Mouse (Mus musculus): Measurements from ENCODE around the gene Olfr524.

Olfr524 gene

DNA sequence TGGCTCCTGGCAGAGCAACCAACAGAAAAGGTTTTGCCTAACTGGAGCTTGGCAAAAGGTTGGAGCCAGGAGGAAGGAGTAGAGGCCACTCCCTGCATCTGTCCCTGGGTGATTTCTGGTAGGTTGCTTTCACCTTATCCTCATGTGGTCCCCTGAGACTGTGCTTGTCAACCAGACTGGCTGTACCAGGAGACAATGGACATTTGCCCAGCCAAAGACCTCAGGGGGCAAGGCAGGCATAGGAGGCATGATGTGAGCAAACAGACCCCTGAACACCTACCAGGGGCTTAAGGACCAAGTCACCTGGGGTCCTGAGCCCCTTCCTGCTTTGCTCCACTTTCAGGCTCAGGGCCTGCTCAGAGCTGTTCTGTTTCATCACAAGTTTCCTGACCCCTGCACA, at the start of gene Olfr524:
TSS of gene Olfr524 (minus strand) at position 101 of the 400 bp plus-strand sequence.
- no peak for DNase-seq (ENCODE audit: low spot score in 2 of 2)

DNA sequence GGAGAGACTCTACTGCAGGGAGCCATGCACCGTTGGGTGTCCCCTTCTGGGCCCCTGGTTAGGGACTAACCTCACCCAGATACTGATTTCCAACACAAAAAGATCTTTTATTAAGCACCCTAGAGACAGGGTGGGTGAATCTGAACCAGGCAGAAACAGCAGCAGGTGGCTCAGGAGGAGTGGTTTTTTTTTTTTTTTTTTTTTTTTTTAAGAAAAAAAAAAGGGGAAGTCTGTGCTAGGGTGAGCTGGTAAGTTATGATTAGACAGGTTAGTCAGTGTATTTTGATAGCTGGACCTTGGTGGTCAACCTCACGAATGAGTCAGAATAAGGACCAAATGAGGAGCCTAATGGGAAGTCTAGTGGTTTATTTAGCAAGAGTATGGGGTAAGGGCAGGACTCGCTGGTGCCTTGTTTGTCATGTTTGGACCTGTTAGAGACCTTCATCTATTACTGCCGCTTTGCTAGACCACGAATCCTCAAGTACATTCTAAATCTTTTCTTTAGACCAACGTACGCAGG, 48.1 kb upstream of the Olfr524 start:
- no peak for DNase-seq (ENCODE audit: low spot score in 2 of 2)

DNA sequence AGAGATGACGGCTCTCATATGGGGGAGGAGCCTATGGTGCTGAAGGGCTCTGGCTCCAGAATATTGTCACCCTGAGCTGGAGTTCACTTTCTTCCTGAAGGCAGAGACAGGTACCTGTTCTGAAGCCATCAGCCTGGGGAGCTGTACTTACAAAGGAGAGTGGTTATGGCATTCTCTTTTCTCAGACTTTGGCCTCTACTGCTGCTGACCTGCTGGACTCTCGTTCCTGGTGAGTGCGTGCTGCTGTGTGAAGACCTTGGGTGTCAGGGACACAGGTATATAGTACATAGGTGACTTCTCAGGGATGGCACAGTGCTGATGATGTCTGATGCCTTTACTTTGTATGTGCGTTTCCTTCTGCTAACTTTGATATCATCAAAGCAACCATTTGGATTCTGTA, 41.5 kb upstream of the Olfr524 start, which contains the start of gene 5830411N06Rik:
TSS of gene 5830411N06Rik (plus strand) at position 69 of the 400 bp plus-strand sequence.
- DNase-seq (ENCODE audit: low spot score in 2 of 2): no peak

DNA sequence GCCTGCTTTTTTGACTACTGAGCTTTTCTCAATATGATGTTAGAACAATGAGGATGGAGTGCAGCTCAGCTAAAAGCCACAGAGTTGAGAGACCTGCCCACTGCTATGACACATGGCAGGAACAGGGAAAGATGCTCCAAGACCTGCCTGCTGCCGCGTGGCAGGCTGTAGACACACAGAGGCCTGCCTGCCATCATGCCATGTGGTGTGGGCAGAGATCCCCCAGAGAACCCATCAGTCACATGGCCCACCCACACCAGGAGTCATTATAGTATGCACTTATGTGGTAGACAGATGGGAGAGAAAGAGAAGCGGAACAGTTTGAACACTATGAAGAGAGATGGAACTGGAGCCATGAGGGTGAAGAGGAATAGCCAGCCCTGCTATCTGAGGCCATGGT, 27.9 kb upstream of the Olfr524 start:
- no peak for DNase-seq (ENCODE audit: low spot score in 2 of 2)

DNA sequence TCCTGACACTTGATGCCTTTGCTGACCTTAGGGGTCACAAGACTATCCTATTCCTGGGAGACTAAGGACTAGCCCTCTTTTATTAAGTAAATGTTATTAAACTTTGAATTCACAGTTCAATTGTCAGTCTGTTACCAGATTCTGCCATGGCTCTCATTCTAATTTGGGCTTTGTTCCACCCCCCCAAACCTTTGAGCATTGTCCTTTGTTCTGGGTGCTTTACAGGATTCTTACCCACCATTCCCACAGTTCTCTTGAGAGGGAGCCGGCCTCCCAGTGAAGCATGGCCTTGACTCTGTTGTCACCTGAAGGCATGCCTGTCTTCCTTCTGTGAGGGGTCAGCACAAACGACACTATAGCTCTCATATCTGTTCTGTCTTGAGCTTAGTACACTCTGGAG, 25.3 kb upstream of the Olfr524 start:
- DNase-seq (ENCODE audit: low spot score in 2 of 2): no peak

DNA sequence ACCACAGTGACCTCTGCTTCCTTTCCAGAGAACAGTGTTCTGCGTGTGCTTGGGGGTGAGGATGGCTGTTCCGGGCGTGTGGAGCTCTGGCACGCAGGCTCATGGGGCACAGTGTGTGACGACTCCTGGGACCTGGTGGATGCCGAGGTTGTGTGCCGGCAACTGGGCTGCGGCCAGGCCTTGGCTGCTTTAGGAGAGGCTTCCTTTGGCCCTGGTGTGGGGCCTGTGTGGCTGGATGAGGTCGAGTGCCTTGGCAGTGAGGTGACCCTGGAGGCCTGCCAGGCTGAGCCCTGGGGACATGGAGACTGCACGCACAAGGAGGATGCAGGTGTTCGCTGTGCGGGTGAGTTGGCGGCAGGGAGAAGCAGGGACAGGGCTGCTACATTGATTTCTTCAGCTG, 22.7 kb upstream of the Olfr524 start:
- DNase-seq (ENCODE audit: low spot score in 2 of 2): no peak

DNA sequence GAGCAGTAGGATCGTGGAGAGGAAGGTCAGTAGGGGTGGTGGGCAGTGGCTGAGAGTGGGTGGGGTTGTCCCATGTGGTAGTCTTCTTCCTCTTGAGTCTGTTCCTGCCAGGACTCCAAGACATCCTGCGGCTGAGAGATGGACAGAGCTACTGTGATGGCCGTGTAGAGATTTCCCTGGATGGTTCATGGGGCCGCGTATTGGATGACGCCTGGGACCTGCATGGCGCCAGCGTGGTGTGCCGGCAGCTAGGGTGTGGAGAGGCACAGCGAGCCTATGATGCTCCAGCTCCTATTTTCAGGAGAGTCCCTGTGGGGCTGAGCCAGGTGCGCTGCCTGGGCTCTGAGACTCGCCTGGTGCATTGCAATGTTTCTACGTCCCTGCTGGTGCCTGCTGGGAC, 18.4 kb upstream of the Olfr524 start:
- DNase-seq (ENCODE audit: low spot score in 2 of 2): no peak

DNA sequence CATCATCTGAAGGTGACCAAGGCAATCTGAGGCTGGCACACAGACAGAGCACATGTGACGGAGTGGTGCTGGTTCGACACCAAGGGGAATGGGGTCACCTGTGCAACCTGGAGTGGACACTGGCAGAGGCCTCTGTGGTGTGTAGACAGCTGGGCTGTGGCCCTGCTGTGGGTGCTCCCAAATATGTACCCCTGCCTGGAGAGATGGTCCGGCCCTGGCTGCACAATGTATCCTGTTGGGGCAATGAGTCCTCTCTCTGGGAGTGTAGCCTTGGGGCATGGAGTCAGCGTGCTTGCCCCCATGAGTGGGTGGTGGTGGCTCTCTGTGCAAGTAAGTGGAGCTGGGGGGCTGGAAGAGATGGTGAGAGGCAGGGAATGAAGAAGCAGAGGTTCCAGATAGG, 14.6 kb upstream of the Olfr524 start:
- no peak for DNase-seq (ENCODE audit: low spot score in 2 of 2)

DNA sequence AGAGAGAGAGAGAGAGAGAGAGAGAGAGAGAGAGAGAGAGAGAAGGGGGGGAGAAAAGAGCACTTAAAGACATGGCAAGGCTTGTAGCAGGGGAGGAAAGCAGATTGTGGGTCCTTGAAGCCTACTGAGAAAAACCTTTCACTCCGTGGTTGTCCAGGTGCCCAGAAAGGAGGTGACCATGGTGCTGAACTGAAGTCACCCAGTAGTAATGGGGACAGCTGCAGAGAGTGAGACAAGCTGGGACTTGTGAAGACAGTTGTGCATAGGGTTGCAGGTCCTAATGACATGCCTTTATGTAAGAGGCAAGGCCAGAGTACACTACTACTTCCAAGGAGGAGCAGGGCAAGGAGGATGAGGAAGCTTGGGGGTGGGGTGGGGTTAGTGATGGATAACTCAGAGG, 13.5 kb upstream of the Olfr524 start:
- no peak for DNase-seq (ENCODE audit: low spot score in 2 of 2)

DNA sequence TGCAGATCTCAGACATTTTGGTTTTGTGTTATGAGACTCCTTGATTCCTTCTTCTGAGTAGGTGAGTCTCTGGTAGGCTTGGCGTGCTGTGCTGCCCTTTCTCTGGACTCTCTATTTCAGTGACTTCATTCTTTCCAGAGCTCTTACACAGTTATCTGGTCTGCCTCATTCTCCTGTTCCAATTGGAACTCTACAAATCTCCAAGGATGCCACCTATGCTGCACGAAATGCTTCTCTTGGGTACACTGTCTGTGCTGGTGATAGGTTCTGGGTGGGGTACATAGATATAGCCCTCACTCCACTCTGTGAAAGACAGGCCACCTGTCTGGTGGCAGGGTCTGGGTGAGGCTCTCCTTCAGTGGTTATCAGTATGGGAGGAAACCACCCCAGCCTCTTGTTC, 12.2 kb upstream of the Olfr524 start, which contains the start of gene Cd163l1:
TSS of gene Cd163l1 (plus strand) at position 301 of the 400 bp plus-strand sequence.
- no peak for DNase-seq (ENCODE audit: low spot score in 2 of 2)

DNA sequence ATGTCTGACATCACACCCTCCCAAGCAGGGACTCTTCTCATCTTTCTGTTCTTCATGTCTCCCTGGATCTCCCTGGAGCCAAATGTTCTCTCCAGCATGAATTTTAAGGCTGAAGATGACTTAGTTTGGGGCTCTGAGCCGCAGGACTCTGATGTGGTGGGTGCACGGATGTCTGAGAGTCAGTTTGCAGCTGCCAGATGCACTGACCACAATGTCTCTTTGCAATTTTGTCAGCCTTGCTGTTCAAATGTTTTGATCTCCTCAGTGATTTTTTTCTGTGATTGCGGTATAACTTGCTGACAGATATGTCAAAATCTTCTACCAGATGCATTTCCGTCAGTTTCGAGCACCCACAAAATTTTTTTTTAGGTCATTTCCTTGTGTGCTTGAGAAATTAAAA, 8.1 kb upstream of the Olfr524 start:
- no peak for DNase-seq (ENCODE audit: low spot score in 2 of 2)

DNA sequence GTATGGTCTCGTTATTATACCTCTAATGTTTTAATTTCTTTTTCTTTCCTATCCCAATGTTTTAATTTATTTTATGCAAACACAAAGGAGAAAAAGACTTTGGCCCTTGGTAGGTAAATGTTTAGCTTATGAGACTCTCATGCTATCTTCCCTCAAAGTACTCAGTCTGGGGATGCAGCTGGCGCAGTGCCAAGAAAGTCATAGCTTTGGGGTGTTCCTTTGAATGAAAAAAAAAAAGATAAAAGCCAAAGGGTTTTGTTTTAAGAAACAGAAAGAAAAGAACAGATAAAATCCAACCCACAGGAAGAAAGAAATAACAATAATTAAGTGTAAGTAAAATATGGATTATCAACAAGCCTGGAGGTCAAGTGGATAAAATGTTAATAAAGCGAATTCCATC, 2.9 kb upstream of the Olfr524 start:
- DNase-seq (ENCODE audit: low spot score in 2 of 2): no peak

DNA sequence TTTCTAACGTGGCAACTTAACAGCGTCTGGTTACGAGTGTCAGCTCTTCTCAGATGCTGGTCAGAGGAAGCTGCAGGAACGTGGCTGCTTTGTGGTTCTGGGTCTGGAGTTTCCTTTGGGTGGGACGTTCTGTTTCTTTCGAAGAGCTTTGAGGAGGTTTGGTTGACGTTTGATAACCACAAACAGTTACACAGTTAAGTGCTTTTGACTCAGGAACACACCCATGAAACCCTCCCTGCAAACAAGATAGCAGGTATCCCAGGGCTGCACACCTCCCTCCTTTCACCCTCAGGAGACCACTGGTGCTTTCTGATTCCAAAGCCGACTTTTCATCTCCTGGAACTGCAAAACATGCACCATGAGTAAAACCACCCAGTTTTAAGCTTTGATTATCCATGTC, 2.4 kb upstream of the Olfr524 start:
- no peak for DNase-seq (ENCODE audit: low spot score in 2 of 2)

DNA sequence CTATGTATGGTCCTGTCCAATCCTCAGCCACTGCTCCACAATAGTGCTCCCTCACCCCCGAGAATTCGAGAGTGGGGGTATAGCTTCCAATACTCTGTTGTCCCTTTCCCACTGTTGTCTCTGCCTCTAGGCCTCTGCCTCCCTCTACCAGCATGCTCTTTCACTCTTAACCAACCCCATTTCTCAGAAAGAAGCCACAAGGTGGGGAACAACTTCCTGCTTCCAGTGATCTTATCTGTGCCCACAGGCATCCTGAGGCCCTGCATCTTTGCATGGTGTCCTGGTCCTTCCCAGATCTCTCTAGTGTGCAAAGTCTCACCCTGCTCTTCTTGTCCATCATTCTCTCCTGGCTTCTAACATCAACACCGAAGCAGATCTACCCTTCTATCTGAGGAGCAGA, 1.1 kb upstream of the Olfr524 start:
- no peak for DNase-seq (ENCODE audit: low spot score in 2 of 2)

DNA sequence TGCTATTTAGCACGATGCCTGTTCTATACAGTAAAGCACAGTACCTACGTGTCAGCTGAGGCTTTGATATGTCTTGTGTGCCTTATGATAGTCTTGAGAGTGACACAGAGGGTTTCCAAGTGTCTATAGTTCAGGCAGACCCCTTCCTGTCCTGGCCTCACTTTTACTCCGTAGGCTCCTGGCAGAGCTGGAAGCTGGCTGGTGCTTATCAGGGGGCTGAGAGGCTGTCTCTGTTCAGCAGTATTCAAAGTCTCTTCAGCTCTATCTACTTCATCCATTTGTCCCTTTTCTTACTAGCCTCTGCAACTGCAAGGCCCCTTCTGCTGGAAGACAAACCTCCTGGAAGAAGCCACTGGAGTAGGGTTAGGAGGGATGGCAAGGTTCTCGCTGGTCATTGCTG, 4.7 kb downstream of the Olfr524 start:
- no peak for DNase-seq (ENCODE audit: low spot score in 2 of 2)

DNA sequence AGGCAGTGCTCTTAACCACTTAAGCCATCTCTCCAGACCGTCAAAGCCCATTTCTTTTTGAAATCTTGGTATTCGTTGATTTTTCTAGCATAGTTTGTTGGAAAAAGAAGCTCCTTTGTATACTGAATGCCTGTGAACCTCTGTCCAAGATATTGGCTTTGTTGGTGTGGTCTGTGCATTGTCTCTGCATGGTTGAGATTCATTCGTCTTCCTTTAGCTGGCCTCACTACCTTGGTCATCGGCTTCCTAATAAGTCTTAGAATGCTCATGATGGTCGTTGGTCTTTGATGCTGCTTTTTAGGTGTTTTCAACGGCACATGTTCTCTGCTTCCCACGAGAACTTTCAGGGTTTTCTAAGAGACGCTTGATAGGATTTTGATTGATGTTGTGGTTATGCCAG, 9.8 kb downstream of the Olfr524 start:
- no peak for DNase-seq (ENCODE audit: low spot score in 2 of 2)

DNA sequence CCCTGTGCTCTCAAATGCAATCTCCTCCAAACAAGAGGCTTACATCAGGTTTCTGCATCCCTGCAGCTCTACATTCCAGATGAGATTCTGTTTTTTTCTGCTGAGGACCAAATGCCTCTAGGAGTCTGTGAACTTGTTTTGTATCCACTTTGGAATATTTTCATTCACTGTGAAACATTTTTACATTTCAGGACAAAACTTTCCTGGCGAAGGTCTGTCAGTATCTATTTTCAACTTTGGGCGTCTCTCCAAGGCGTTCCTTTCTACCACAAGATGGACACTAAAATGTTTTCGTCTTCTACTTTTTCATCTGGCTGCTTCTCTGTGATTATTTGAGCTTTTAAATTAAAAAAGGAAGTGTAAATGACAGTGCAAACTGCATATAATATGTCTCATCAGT, 11.7 kb downstream of the Olfr524 start:
- no peak for DNase-seq (ENCODE audit: low spot score in 2 of 2)

DNA sequence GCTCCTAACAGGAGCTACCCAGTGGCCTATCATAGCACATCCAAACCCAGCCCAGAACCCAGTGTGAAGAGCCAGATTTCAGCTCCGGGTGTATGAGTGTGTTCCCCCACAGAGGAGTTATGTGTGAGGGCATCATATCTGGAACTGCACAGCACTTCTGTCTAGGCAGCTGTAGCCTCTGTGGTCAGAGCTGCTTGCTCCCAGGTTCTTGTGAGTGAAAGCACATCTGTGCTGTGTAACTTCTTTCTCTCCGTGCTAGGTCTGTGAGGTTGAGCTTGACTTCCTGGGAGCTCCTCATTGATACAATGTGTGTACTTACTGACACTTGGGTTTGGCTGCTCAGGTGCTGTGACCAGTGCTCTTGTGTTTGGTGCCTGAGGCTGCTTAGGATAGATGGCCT, 12.9 kb downstream of the Olfr524 start:
- DNase-seq (ENCODE audit: low spot score in 2 of 2): no peak

DNA sequence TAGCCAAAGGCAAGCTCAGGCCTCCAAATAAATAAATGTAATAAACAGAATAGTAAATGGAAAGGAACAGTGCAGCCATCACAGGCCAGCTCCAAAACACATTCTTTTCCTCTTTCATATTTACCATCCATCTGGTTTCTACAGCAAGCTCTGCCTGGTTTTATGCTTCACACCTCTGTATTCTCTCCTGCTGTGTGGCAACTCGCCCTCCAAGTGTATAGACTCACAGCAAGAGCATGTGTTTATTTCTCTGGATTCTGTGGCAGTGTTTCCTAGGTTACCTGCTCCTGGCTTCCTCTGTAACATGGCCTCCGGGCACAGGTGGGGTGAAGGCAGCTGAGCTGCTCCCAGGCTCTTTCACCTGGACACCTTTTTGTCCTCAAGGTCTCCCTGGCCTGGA, 13.3 kb downstream of the Olfr524 start:
- no peak for DNase-seq (ENCODE audit: low spot score in 2 of 2)

DNA sequence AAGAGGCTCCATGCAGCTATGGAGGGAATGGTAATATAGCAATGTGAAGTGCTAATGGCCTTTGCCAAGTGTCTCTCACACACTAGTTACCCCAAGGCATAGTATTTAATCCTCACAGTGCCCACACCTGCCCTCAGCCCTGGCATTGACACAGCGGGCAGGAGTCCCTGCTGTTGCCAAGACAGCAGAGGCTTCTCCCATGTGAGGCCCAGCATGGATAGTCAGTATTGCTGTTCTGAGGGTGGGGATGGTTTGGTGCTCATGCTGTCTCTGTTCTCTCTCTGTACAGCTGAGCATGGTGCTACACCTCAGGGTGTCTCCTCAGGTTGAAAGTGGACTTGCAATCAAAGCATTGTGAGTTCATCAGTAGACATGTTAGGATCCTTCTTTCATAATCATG, 15.3 kb downstream of the Olfr524 start:
- no peak for DNase-seq (ENCODE audit: low spot score in 2 of 2)

DNA sequence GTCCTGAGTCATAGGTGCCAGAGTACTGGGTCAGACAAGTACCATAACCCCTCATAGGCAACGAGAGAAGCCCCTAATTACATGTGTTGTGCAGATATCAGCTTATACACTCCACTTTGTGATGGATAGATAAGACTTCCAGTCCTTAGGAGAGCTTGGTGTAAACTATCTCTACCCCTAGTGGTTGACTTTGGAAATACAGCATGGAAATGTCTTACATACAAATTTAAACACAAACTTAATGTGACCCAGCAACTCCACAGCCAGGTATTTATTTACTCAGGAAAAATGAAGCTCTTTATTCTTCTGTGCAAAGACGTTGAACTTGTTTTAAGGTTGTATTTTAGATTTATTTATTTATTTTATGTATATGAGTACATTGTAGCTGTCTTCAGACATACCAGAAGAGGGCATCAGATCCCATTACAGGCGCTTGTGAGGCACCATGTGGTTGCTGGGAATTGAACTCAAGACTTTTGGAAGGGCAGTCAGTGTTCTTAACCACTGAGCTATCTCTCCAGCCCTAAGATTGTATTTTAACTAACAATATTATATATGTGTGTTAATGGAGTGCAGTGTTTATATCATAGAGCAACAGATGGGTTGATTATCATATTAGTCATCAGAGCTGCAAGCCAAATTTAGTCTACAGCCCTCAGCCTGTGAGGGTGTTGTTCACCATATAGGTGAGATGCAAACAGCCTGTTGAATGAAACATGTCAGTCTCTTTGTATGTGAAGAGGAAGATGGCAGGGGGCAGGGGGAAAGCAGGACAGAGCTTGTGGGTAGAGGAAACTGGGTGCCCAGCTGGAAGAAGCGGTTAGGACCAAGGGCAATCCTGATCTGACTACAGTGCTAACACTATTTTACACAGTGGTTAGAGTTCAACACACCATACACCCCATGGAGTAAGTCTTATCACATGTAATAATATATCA, 17.1 kb downstream of the Olfr524 start:
- DNase-seq (ENCODE audit: low spot score in 2 of 2): no peak

DNA sequence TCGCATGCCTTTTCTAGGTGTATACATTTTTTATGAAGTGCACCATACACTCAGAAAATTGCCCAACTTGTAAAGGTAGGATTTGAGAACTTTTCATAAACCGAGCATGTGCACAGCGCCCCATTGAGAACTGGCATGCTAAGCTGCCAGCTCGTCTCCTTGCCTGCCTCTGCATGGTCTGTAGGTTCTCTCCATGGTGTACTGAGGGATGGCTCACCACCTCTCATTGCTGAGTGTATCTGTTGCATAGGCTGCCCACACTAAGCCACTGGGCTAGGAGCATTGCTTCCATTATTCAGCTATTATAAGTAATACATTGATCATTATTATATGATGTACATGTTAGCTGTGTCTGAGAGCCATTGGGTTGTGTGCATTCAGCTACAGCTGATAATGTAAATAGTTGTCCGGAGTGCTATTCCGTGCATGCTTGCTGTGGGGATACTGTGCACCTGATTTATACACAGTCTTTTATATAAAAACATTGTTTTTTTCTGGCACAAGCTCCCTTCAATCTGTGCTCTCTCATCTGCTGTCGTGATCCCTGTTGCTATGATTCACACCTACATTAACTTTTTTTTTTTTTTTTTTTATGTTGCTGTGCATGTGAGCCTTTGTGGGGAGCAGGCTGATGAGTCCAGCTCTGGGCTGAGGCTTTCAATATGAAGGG, 17.9 kb downstream of the Olfr524 start:
- DNase-seq (ENCODE audit: low spot score in 2 of 2): no peak

Data from urinary bladder, adult 18-20 months (tissue).